Mouse (Mus musculus) kidney, adult 10 weeks (tissue): Measurements from ENCODE around the gene Amz2. TPM values are rescaled to one million over a fixed set of nuclear protein-coding genes. Genes with fewer than 3 reads are reported as not detected.

Experiments used
- polyA plus RNA-seq: library from polyadenylated mRNA; stranded (reverse); fragments of 350-450 nt; fragmentation: Illumina TruSeq; extraction: RNeasy Lipid Tissue Mini Kit (QIAGEN cat#74804); gene quantifications from one replicate; pipeline ENCODE4 v1.2.3, GENCODE M21; 2014; ENCODE audit warnings: low read depth, low replicate concordance

The Amz2 gene
- polyA plus RNA-seq = 42.8 TPM

DNA sequence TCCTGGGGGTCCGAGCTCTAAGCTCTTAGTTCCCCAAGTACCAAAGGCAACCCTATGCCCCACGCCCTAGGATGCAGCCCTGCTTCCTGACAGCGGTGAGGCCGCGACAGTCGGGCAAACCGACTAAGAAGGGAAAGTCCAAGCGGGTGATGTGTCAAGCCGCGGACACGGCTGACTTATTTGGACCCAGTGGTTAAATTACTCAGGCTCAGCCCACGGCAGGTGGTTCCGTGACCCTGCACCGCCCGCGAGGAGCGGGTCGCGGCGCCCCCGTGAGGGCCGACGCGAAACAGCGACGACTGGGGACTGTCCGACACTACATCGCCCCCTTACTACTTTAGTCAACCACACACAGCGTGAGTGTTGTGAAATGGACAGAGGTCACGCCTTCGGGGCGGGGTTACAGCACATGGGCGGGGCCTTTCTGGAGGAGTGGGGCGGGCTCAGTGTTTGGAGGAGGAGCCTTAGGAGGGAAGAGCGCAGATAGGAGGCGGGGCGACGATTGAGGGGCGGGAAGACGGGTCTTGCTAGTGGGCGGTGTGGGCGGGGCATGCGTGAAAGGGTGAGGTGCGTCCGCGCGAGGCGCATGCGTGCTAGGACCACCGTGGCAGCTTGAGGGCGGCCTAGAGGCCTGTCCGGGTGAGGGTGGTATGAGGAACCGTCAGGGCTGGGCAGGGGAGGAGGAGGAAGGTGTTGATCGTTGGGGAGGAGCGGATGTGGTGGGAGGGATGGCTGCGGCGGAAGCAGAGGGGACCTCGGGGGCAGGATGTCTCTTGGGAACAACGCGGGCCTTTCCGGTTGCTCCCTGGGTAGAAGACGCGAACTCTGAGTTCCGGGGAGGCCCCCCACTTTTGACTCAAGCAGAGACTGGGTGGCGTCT is at the start of gene Amz2:
Amz2 (plus strand) TSS at position 555 of the 880 bp plus-strand sequence.

GRCm38 (mm10) chr11:109413617-109414016 is 12.1 kb upstream of the Amz2 start, which contains the start of gene 9930022D16Rik:
9930022D16Rik (plus strand) TSS chr11:109413917.

DNA sequence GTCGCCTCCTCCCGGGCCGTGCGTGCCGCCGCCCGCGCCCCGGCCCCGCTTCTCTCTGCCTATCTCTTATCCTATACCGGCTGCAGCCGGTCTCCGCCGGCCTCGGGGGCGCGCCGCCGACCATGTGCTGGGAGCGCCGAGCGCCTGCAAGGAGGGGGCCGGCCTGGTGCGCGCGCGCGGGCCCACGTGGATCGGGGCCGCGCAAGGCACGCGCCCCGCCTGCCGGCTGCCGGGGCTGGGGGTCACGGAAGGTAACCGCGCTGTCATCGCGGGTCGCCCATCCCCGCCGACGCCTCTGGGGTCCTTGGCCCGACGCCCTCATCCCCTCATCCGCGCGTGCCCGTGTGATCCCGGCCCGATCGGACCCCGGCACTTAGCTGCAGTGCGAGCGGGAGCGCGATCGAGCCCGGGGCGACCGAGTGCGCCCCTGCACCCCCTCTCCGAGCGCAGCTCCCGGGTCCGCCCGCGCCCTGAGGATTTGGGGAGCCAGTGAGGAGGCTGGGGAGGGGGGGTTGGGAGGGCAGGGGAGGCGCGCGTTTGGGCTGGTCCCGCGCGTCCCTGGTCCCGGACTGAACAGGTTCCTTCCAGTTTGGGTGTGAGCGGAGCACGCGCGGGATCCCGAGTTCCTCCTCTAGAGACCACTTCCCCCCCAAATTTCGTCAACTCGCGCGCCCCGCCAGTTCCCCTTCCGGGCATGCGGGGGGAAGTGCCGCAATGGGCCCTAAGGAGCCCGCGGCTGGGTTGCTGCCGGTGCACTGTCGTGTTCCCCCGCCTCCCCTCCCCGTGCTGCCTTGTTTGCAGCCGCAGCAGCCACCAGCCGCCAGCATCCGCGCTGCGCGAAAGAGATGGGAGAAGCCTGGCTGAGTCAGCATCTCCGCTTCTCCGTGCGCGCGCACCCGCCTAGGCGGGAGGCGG is 47.7 kb downstream of the Amz2 start, which contains the start of the genes Arsg and Slc16a6:
Arsg (plus strand) TSS at position 204 of the 915 bp plus-strand sequence.
Slc16a6 (minus strand) TSS at position 428 of the 915 bp plus-strand sequence.

Other genes starting within 250 kb of the Amz2 start
- gene Rgs9, start 127.8 kb upstream of the Amz2 start, polyA plus RNA-seq = 1.1 TPM
- 45.8 TPM for gene Gna13, start 63.1 kb upstream of the Amz2 start, polyA plus RNA-seq
- gene 9930022D16Rik, start 12.0 kb upstream of the Amz2 start, polyA plus RNA-seq = not detected
- 18.5 TPM for gene Arsg, start 47.4 kb downstream of the Amz2 start, polyA plus RNA-seq
- gene Slc16a6, start 47.7 kb downstream of the Amz2 start, polyA plus RNA-seq = 10.7 TPM
- gene Wipi1, start 186.0 kb downstream of the Amz2 start, polyA plus RNA-seq = 31.2 TPM
- gene Prkar1a, start 223.5 kb downstream of the Amz2 start, polyA plus RNA-seq = 236 TPM